Mouse (Mus musculus): ENCODE measurements at regions not wholly inside any gene's neighbourhood (a gene's known extent, or its start where the extent isn't known, plus 50 kb on each side); places are given as distances from the start of the nearest gene placed in this dataset.

DNA sequence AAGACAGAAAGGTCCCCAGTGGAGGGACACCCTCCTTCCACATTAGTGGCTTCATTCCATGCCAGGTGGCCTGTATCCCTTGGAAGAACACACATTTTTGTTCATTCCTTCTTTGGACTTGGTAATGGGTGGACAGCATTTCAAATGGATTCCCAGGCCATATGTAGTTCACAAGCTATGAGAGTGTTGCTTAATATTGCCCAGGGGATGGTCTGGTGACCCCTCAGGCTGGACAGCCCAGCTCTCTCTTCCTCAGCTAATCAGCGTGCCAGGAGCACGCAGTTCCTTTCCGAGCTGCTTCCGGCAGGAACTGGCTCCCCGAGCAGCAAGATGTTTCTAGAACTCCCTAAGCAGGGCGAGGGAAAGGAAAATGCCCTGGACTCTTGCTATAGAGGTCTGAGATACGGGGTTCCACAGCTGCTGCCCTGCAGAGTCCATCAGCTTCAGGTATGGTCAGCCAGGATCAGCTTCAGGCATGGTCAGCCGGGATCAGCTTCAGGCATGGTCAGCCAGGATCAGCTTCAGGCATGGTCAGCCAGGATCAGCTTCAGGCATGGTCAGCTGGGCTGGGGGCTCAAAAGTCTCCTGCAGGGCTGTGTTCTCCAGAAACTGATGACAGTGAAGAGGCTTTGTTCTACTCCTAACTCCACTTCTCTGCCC lies 146.9 kb upstream of the Tmem45b start:
- H3K4me1 ChIP-seq (replicated peaks; ENCODE audit: control insufficient read depth, insufficient read depth, low read length), result no peaks in the 10 kb centered on the region
- WGBS, result 87% methylated on average over 8 of the region's 8 CpGs
- no peak overlapping the region for H3K27ac ChIP-seq (ENCODE audit: control insufficient read depth, insufficient read depth, low read length)
- H3K27me3 ChIP-seq (ENCODE audit: control insufficient read depth, insufficient read depth, low read length), result no peaks in the 10 kb centered on the region
- H3K36me3 ChIP-seq (ENCODE audit: control insufficient read depth, insufficient read depth, low read length), result no peaks in the 10 kb centered on the region
- DNase-seq, result no peak
- TF ChIP-seq POLR2A (IDR thresholded peaks at IDR 0.05; ENCODE audit: control insufficient read depth, extremely low read depth, insufficient read depth, low read length, poor library complexity) (no peak), CTCF (IDR thresholded peaks at IDR 0.05; ENCODE audit: borderline replicate concordance, control insufficient read depth, extremely low read depth, insufficient read depth, low read length, poor library complexity) (no peak)
- no peak overlapping the region for H3K4me3 ChIP-seq (ENCODE audit: control insufficient read depth, insufficient read depth, low read length)

DNA sequence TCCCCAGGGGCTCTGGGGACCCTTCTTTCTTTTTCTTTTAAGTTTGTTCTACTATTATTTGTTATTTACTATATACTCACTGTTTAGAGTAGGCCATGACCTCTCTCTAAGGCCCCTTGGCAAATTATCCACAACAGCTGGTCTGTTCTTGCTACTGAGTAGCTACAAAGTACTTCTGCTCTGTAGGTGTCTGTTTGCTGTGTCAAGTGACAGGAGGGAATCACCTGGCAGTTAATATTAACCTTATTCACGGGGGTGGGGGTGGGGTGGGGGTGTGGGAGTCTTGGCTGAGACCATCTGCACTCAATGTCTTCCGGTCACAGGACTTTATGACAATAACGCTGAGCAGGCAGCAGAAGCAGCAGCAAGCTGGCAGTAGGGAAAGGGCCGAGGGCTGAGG lies 146.4 kb upstream of the Tmem45b start:
- H3K27me3 ChIP-seq (ENCODE audit: control insufficient read depth, insufficient read depth, low read length), result no peaks in the 10 kb centered on the region

DNA sequence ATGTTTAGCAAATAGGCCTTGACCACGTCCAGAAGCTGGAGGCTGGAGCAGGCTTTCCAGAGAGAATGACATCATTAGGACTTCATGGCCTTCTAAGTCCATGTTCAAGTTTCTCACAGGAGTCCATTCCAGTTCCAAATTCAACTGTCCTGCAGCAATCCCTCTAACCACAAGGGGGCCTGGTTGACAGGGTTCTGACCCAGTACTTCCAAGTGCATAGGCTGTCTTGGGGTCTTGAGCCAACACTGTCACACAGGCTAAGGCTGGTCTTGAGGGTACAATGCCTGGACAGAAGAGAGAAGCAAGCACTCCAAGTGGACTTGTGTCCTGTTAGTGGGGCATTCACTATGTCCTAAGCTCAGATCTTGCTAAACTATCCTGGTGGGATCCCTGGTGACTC lies 145.9 kb upstream of the Tmem45b start:
- WGBS, result 40% methylated on average over 1 of the region's 1 CpGs
- no peak overlapping the region for H3K27ac ChIP-seq (ENCODE audit: control insufficient read depth, insufficient read depth, low read length)
- H3K4me3 ChIP-seq (ENCODE audit: control insufficient read depth, insufficient read depth, low read length), result no peak overlapping the region
- H3K4me1 ChIP-seq (replicated peaks; ENCODE audit: control insufficient read depth, insufficient read depth, low read length), result no peaks in the 10 kb centered on the region
- H3K27me3 ChIP-seq (ENCODE audit: control insufficient read depth, insufficient read depth, low read length), result no peaks in the 10 kb centered on the region
- TF ChIP-seq POLR2A (IDR thresholded peaks at IDR 0.05; ENCODE audit: control insufficient read depth, extremely low read depth, insufficient read depth, low read length, poor library complexity) (no peak), CTCF (IDR thresholded peaks at IDR 0.05; ENCODE audit: borderline replicate concordance, control insufficient read depth, extremely low read depth, insufficient read depth, low read length, poor library complexity) (no peak)
- no peak for DNase-seq
- H3K36me3 ChIP-seq (ENCODE audit: control insufficient read depth, insufficient read depth, low read length), result no peaks in the 10 kb centered on the region

More for the DNA sequence above, 146.4 kb upstream of the Tmem45b start:
- no peak for DNase-seq
- H3K4me1 ChIP-seq (replicated peaks; ENCODE audit: control insufficient read depth, insufficient read depth, low read length), result no peaks in the 10 kb centered on the region
- H3K4me3 ChIP-seq (ENCODE audit: control insufficient read depth, insufficient read depth, low read length), result no peak overlapping the region
- 69% methylated on average over 4 of the region's 4 CpGs for WGBS
- no peak overlapping the region for H3K27ac ChIP-seq (ENCODE audit: control insufficient read depth, insufficient read depth, low read length)
- H3K36me3 ChIP-seq (ENCODE audit: control insufficient read depth, insufficient read depth, low read length), result no peaks in the 10 kb centered on the region
- TF ChIP-seq CTCF (IDR thresholded peaks at IDR 0.05; ENCODE audit: borderline replicate concordance, control insufficient read depth, extremely low read depth, insufficient read depth, low read length, poor library complexity) (no peak), POLR2A (IDR thresholded peaks at IDR 0.05; ENCODE audit: control insufficient read depth, extremely low read depth, insufficient read depth, low read length, poor library complexity) (no peak)

DNA sequence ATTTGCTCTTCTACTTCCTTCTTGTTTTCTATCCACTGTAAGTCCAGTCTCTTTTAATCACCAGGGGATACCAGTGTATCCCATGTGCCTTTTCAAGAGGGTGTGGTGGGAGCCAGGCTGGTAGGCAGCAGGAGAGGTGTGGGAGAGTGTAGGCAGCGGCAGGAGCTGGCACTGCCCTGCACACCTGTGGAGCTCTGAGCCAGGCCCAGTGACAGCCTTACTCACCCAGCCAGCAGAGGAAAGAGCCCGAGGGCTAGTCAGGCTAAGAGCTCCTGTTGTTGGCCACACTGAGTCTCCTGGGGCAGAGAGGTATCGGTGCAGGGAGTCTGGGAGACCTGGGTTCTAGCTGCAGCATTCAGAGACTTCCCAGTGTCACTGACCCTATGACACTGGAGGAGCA lies 145.5 kb upstream of the Tmem45b start:
- Histone ChIP-seq H3K36me3 (ENCODE audit: control insufficient read depth, insufficient read depth, low read length) (no peaks in the 10 kb centered on the region), H3K4me3 (ENCODE audit: control insufficient read depth, insufficient read depth, low read length) (no peak overlapping the region), H3K27me3 (ENCODE audit: control insufficient read depth, insufficient read depth, low read length) (no peaks in the 10 kb centered on the region), H3K27ac (ENCODE audit: control insufficient read depth, insufficient read depth, low read length) (no peak overlapping the region), H3K4me1 (replicated peaks; ENCODE audit: control insufficient read depth, insufficient read depth, low read length) (no peaks in the 10 kb centered on the region)
- no peak for DNase-seq
- 77% methylated on average over 3 of the region's 3 CpGs for WGBS
- TF ChIP-seq CTCF (IDR thresholded peaks at IDR 0.05; ENCODE audit: borderline replicate concordance, control insufficient read depth, extremely low read depth, insufficient read depth, low read length, poor library complexity), result no peak
- TF ChIP-seq POLR2A (IDR thresholded peaks at IDR 0.05; ENCODE audit: control insufficient read depth, extremely low read depth, insufficient read depth, low read length, poor library complexity), result no peak

DNA sequence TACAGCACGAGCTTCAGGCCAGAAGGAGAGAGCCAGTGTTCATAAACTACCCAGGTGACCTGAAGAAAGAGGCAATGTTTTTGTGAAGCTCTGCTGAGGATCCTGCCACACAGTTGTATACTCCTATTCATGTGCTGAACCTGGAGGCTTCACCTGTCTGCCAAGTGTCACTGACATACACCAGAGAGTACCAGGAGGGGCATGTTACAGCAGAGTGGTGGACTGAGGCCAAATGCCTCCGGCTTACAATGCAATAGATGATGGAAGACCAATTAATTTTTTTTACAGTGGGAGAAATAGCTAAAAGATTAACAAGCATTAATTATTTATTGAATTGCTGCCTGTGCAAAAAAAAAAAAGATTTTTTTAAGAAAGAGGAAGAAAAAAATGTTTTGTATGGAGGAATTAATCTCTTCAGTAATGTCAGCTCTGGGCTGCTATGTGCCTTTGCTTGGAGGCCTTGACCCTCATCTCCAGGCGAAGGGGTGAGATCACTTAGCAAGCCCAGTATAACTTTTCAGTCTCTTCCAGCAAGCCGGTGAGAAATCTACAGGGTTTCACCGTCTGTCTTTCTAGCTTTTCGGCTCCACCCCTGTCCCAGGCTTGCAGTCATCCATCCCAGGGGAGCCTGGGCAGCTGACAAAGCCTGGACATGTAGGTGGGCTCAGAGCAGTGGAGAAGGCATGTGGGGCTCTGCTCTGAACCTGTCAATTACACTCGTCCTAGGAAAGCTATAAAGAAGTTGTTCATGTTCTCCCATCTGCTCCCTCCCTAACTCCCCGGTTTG lies 144.0 kb upstream of the Tmem45b start:
- H3K4me3 ChIP-seq (ENCODE audit: control insufficient read depth, insufficient read depth, low read length), result no peak overlapping the region
- no peak overlapping the region for H3K27ac ChIP-seq (ENCODE audit: control insufficient read depth, insufficient read depth, low read length)
- no peak for TF ChIP-seq CTCF (IDR thresholded peaks at IDR 0.05; ENCODE audit: borderline replicate concordance, control insufficient read depth, extremely low read depth, insufficient read depth, low read length, poor library complexity)
- no peak for TF ChIP-seq POLR2A (IDR thresholded peaks at IDR 0.05; ENCODE audit: control insufficient read depth, extremely low read depth, insufficient read depth, low read length, poor library complexity)
- H3K27me3 ChIP-seq (ENCODE audit: control insufficient read depth, insufficient read depth, low read length), result no peaks in the 10 kb centered on the region
- WGBS, result 74% methylated on average over 8 of the region's 8 CpGs
- H3K36me3 ChIP-seq (ENCODE audit: control insufficient read depth, insufficient read depth, low read length), result no peaks in the 10 kb centered on the region
- no peaks in the 10 kb centered on the region for H3K4me1 ChIP-seq (replicated peaks; ENCODE audit: control insufficient read depth, insufficient read depth, low read length)
- no peak for DNase-seq

DNA sequence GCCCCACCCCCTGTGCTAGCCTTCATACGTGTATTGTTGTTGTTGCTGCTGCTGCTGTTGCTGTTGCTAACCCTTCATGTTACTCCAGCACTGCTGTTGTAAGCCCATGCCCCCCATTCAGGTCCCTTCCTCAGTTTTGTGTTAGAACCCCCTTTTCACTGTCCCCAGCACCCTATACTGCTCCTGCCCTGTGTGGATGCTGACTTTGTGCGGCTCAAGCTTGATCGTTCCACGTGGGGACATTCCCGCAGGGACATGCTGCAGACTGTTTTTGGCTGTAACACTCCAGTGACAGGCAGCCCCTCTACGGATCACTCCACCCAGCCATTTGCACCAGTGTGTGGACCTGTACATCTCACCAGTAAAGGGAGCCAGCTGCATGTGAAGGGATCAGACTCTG lies 142.7 kb upstream of the Tmem45b start:
- Histone ChIP-seq H3K27ac (ENCODE audit: control insufficient read depth, insufficient read depth, low read length) (no peak overlapping the region), H3K36me3 (ENCODE audit: control insufficient read depth, insufficient read depth, low read length) (no peaks in the 10 kb centered on the region), H3K4me3 (ENCODE audit: control insufficient read depth, insufficient read depth, low read length) (no peak overlapping the region), H3K4me1 (replicated peaks; ENCODE audit: control insufficient read depth, insufficient read depth, low read length) (no peaks in the 10 kb centered on the region), H3K27me3 (ENCODE audit: control insufficient read depth, insufficient read depth, low read length) (no peaks in the 10 kb centered on the region)
- no peak for DNase-seq
- TF ChIP-seq CTCF (IDR thresholded peaks at IDR 0.05; ENCODE audit: borderline replicate concordance, control insufficient read depth, extremely low read depth, insufficient read depth, low read length, poor library complexity), result no peak
- WGBS, result 86% methylated on average over 6 of the region's 6 CpGs
